Mouse (Mus musculus) liver, embryonic 14.5 days (tissue): ENCODE data around the gene Ift80.

Source experiments
- CTCF ChIP-seq: IDR thresholded peaks from 2 replicates; pipeline ENCODE4 v1.5.1; 2016; ENCODE audit warnings: antibody characterized with exemption, low read depth, control low read depth
- EP300 ChIP-seq: IDR thresholded peaks from 2 replicates; pipeline ENCODE4 v1.6.1; 2016; ENCODE audit warnings: antibody characterized with exemption, low read depth

- TF ChIP-seq EP300, result no peak
- no peak for TF ChIP-seq CTCF
Observed at GRCm38 (mm10) chr3:68966527-68967285, 37.7 kb downstream of the Ift80 start.
